Mouse (Mus musculus) hindbrain, embryonic 13.5 days (tissue): ENCODE measurements around the gene Wnt10b. TPM values are rescaled to one million over a fixed set of nuclear protein-coding genes. Genes with fewer than 3 reads are reported as not detected.

Experiments used
- polyA plus RNA-seq: library from polyadenylated mRNA; unstranded; fragments of >200 nt; fragmentation: Nextera tagmentation; extraction: Ambion mirVana; gene quantifications from 2 replicates; pipeline ENCODE4 v1.2.1, GENCODE M21; 2015

Gene Wnt10b
- polyA plus RNA-seq, 1 experiment from 2014 or later = 0.12 TPM

Other genes with a start within 250 kb of the Wnt10b start
- gene Kansl2, start 243.9 kb downstream of the Wnt10b start, polyA plus RNA-seq = 131 and 132 TPM in 2 replicates
- 69.7 and 77.0 TPM in 2 replicates for gene Ccnt1, start 207.2 kb downstream of the Wnt10b start, polyA plus RNA-seq
- 0.39 TPM in 1 of 2 replicates, not detected in the other for gene 4930415O20Rik, start 207.1 kb downstream of the Wnt10b start, polyA plus RNA-seq
- 10.1 and 11.7 TPM in 2 replicates for gene Adcy6, start 168.1 kb downstream of the Wnt10b start, polyA plus RNA-seq
- 124 and 135 TPM in 2 replicates for gene Cacnb3, start 147.3 kb downstream of the Wnt10b start, polyA plus RNA-seq
- 27.5 and 28.0 TPM in 2 replicates for gene Ddx23, start 115.3 kb downstream of the Wnt10b start, polyA plus RNA-seq
- gene Rnd1, start 100.7 kb downstream of the Wnt10b start, polyA plus RNA-seq = 7.3 and 7.4 TPM in 2 replicates
- 3.6 and 4.3 TPM in 2 replicates for gene Ccdc65, start 69.9 kb downstream of the Wnt10b start, polyA plus RNA-seq
- 5.1 and 6.6 TPM in 2 replicates for gene Fkbp11, start 50.0 kb downstream of the Wnt10b start, polyA plus RNA-seq
- 68.4 and 71.7 TPM in 2 replicates for gene Arf3, start 14.9 kb downstream of the Wnt10b start, polyA plus RNA-seq
- 3.7 and 4.6 TPM in 2 replicates for gene Wnt1, start 11.7 kb upstream of the Wnt10b start, polyA plus RNA-seq
- 0.63 and 0.69 TPM in 2 replicates for gene Ddn, start 31.3 kb upstream of the Wnt10b start, polyA plus RNA-seq
- gene Prkag1, start 53.4 kb upstream of the Wnt10b start, polyA plus RNA-seq = 73.4 and 77.5 TPM in 2 replicates
- 11.6 and 12.1 TPM in 2 replicates for gene Kmt2d, start 93.1 kb upstream of the Wnt10b start, polyA plus RNA-seq
- gene Rhebl1, start 116.4 kb upstream of the Wnt10b start, polyA plus RNA-seq = 29.7 and 34.7 TPM in 2 replicates
- gene Dhh, start 120.4 kb upstream of the Wnt10b start, polyA plus RNA-seq = 1.7 and 2.2 TPM in 2 replicates
- gene Lmbr1l, start 140.1 kb upstream of the Wnt10b start, polyA plus RNA-seq = 37.7 and 38.3 TPM in 2 replicates
- gene Tuba1b, start 156.4 kb upstream of the Wnt10b start, polyA plus RNA-seq = 1,016 and 1,054 TPM in 2 replicates
- not detected in 2 replicates for gene Gm49450, start 175.4 kb upstream of the Wnt10b start, polyA plus RNA-seq
- gene Tuba1a, start 175.6 kb upstream of the Wnt10b start, polyA plus RNA-seq = 15,152 and 15,804 TPM in 2 replicates